Mouse (Mus musculus): ENCODE measurements around the gene C87436. TPM values are rescaled to one million over a fixed set of nuclear protein-coding genes. Genes with fewer than 3 reads are reported as not detected.
A peak's percentile ranks its signal among the peaks of the same experiment; 100 is the strongest.

Gene C87436
- polyA plus RNA-seq, 1 experiment from 2014 or later: 23.3 TPM

- ATAC-seq (ENCODE audit: low FRiP score, low TSS enrichment): no peak
- no peak overlapping the region for H3K27ac ChIP-seq (ENCODE audit: low read depth, low read length)
- H3K36me3 ChIP-seq (ENCODE audit: control insufficient read depth, insufficient read depth, low read length): peaks cover 37% of the 10 kb centered on the region
- H3K9me3 ChIP-seq (ENCODE audit: control insufficient read depth, low read length): no peaks in the 10 kb centered on the region
- H3K27me3 ChIP-seq (ENCODE audit: control insufficient read depth, insufficient read depth, low read length): no peaks in the 10 kb centered on the region
- peak overlapping the region; percentile 60 for H3K4me2 ChIP-seq (replicated peaks; ENCODE audit: low read depth, low read length)
- H3K4me3 ChIP-seq (ENCODE audit: low read length): peak overlapping the region; percentile 86
- peak overlapping the region; percentile 83 for H3K9ac ChIP-seq (ENCODE audit: low read depth, low read length)
- H3K4me1 ChIP-seq (ENCODE audit: control insufficient read depth, insufficient read depth, low read length): peaks cover 4% of the 10 kb centered on the region; the same call in 1 of the 2 replicates
- 93% methylated on average over 1 of the region's 1 CpGs for WGBS
Measured at GRCm38 (mm10) chr6:86439531-86439930, 1.4 kb downstream of the C87436 start.

DNA sequence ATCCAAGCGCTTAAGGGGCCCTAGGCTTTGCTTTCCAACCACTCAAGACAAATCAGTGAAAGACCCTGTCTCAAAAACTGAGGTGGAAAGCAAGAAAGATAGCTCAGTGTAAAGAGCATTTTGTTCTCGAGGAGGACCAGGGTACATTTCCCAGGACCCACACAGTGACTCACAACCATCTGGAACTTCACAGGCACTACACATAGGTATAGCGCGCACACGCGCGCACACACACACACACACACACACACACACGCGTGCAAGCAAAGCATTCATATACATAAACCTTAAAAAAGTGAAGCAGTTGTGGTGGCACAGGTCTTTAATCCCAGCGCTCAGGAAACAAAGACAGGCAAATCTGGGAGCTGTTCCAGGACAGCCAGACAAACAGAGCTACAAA lies 3.4 kb downstream of the C87436 start:
- 97% methylated on average over 10 of the region's 10 CpGs for WGBS
- no peak overlapping the region for H3K4me3 ChIP-seq (ENCODE audit: low read length)
- no peak overlapping the region for H3K9ac ChIP-seq (ENCODE audit: low read depth, low read length)
- H3K4me1 ChIP-seq (ENCODE audit: control insufficient read depth, insufficient read depth, low read length): peaks cover 4% of the 10 kb centered on the region; the same call in 1 of the 2 replicates
- no peak overlapping the region for H3K4me2 ChIP-seq (replicated peaks; ENCODE audit: low read depth, low read length)
- no peaks in the 10 kb centered on the region for H3K27me3 ChIP-seq (ENCODE audit: control insufficient read depth, insufficient read depth, low read length)
- ATAC-seq (ENCODE audit: low FRiP score, low TSS enrichment): no peak
- no peaks in the 10 kb centered on the region for H3K9me3 ChIP-seq (ENCODE audit: control insufficient read depth, low read length)
- no peak overlapping the region for H3K27ac ChIP-seq (ENCODE audit: low read depth, low read length)
- peaks cover 26% of the 10 kb centered on the region for H3K36me3 ChIP-seq (ENCODE audit: control insufficient read depth, insufficient read depth, low read length)

GRCm38 (mm10) chr6:86445551-86445950 lies 7.4 kb downstream of the C87436 start:
- H3K4me3 ChIP-seq (ENCODE audit: low read length): no peak overlapping the region
- peaks cover 51% of the 10 kb centered on the region for H3K36me3 ChIP-seq (ENCODE audit: control insufficient read depth, insufficient read depth, low read length)
- no peaks in the 10 kb centered on the region for H3K9me3 ChIP-seq (ENCODE audit: control insufficient read depth, low read length)
- H3K9ac ChIP-seq (ENCODE audit: low read depth, low read length): no peak overlapping the region
- no peak for ATAC-seq (ENCODE audit: low FRiP score, low TSS enrichment)
- H3K27me3 ChIP-seq (ENCODE audit: control insufficient read depth, insufficient read depth, low read length): no peaks in the 10 kb centered on the region
- H3K27ac ChIP-seq (ENCODE audit: low read depth, low read length): no peak overlapping the region
- H3K4me2 ChIP-seq (replicated peaks; ENCODE audit: low read depth, low read length): no peak overlapping the region
- 96% methylated on average over 18 of the region's 18 CpGs for WGBS
- H3K4me1 ChIP-seq (ENCODE audit: control insufficient read depth, insufficient read depth, low read length): no peaks in the 10 kb centered on the region

GRCm38 (mm10) chr6:86446927-86447568 lies 8.9 kb downstream of the C87436 start:
- ATAC-seq (ENCODE audit: low FRiP score, low TSS enrichment): no peak
- no peaks in the 10 kb centered on the region for H3K9me3 ChIP-seq (ENCODE audit: control insufficient read depth, low read length)
- no peak overlapping the region for H3K9ac ChIP-seq (ENCODE audit: low read depth, low read length)
- peaks cover 58% of the 10 kb centered on the region for H3K36me3 ChIP-seq (ENCODE audit: control insufficient read depth, insufficient read depth, low read length)
- 87% methylated on average over 1 of the region's 1 CpGs for WGBS
- no peak overlapping the region for H3K4me3 ChIP-seq (ENCODE audit: low read length)
- H3K4me1 ChIP-seq (ENCODE audit: control insufficient read depth, insufficient read depth, low read length): no peaks in the 10 kb centered on the region
- H3K27ac ChIP-seq (ENCODE audit: low read depth, low read length): no peak overlapping the region
- no peak overlapping the region for H3K4me2 ChIP-seq (replicated peaks; ENCODE audit: low read depth, low read length)
- no peaks in the 10 kb centered on the region for H3K27me3 ChIP-seq (ENCODE audit: control insufficient read depth, insufficient read depth, low read length)

GRCm38 (mm10) chr6:86456727-86457126 lies 18.6 kb downstream of the C87436 start:
- peaks cover 37% of the 10 kb centered on the region for H3K36me3 ChIP-seq (ENCODE audit: control insufficient read depth, insufficient read depth, low read length)
- H3K9ac ChIP-seq (ENCODE audit: low read depth, low read length): no peak overlapping the region
- no peaks in the 10 kb centered on the region for H3K4me1 ChIP-seq (ENCODE audit: control insufficient read depth, insufficient read depth, low read length)
- no peak overlapping the region for H3K4me2 ChIP-seq (replicated peaks; ENCODE audit: low read depth, low read length)
- no peak overlapping the region for H3K27ac ChIP-seq (ENCODE audit: low read depth, low read length)
- 90% methylated on average over 3 of the region's 3 CpGs for WGBS
- H3K9me3 ChIP-seq (ENCODE audit: control insufficient read depth, low read length): no peaks in the 10 kb centered on the region
- no peaks in the 10 kb centered on the region for H3K27me3 ChIP-seq (ENCODE audit: control insufficient read depth, insufficient read depth, low read length)
- ATAC-seq (ENCODE audit: low FRiP score, low TSS enrichment): no peak
- H3K4me3 ChIP-seq (ENCODE audit: low read length): no peak overlapping the region

DNA sequence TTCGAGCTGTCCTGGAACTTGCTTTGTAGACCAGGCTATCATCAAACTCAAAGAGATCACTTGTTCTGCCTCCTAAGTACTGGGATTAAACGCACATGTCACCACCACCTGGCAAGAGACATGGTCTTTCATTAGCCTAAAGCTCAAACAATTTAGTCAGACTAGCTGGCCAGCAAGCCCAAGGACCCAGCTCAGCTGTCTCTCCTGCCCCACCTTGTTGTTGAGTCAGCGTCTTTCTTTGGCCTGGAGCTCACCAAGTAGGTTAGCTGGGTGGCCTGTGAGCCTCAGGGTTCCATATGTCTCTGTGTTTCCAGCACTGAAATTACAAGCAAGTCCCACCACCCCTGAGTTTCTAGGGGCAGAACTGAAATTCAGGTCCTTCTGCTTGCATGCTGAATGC lies 24.9 kb downstream of the C87436 start:
- H3K4me2 ChIP-seq (replicated peaks; ENCODE audit: low read depth, low read length): no peak overlapping the region
- no peak overlapping the region for H3K9ac ChIP-seq (ENCODE audit: low read depth, low read length)
- H3K4me1 ChIP-seq (ENCODE audit: control insufficient read depth, insufficient read depth, low read length): no peaks in the 10 kb centered on the region
- ATAC-seq (ENCODE audit: low FRiP score, low TSS enrichment): no peak
- H3K9me3 ChIP-seq (ENCODE audit: control insufficient read depth, low read length): no peaks in the 10 kb centered on the region
- WGBS: 88% methylated on average over 3 of the region's 3 CpGs
- H3K27ac ChIP-seq (ENCODE audit: low read depth, low read length): no peak overlapping the region
- H3K27me3 ChIP-seq (ENCODE audit: control insufficient read depth, insufficient read depth, low read length): no peaks in the 10 kb centered on the region
- no peak overlapping the region for H3K4me3 ChIP-seq (ENCODE audit: low read length)
- H3K36me3 ChIP-seq (ENCODE audit: control insufficient read depth, insufficient read depth, low read length): peaks cover 18% of the 10 kb centered on the region

DNA sequence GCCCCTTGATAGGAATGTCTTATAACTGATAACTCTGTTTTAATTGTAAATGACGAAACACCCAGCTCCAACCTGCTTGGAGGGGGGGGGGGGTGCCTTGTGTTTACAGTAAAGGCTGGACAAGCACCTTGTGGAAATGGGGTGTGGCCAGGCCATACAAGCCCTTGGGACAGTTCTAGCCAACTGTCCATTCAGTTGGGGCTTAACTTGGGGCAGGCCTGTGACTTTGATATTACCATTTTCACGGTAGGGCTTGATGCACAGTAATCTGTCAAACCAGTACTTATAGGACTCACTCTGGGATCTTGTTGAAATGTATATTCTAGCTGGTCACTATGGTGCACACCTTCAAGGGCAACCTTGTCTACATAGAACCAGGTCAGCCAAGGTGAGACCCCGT lies 33.1 kb downstream of the C87436 start:
- 88% methylated on average over 3 of the region's 3 CpGs for WGBS
- no peak for ATAC-seq (ENCODE audit: low FRiP score, low TSS enrichment)
- H3K27ac ChIP-seq (ENCODE audit: low read depth, low read length): peak overlapping the region; percentile 91; the same call in 1 of the 2 replicates

GRCm38 (mm10) chr6:86471760-86472099 lies 33.6 kb downstream of the C87436 start:
- Histone ChIP-seq H3K9me3 (ENCODE audit: control insufficient read depth, low read length) (no peaks in the 10 kb centered on the region), H3K4me2 (replicated peaks; ENCODE audit: low read depth, low read length) (peak overlapping the region; percentile 68), H3K36me3 (ENCODE audit: control insufficient read depth, insufficient read depth, low read length) (no peaks in the 10 kb centered on the region; the same call in 1 of the 2 replicates), H3K9ac (ENCODE audit: low read depth, low read length) (peak overlapping the region; percentile 65), H3K4me1 (ENCODE audit: control insufficient read depth, insufficient read depth, low read length) (peaks cover 11% of the 10 kb centered on the region; the same call in 1 of the 2 replicates), H3K27me3 (ENCODE audit: control insufficient read depth, insufficient read depth, low read length) (no peaks in the 10 kb centered on the region), H3K4me3 (ENCODE audit: low read length) (peak overlapping the region; percentile 36), H3K27ac (ENCODE audit: low read depth, low read length) (peak overlapping the region; percentile 91)
- 23% methylated on average over 9 of the region's 9 CpGs for WGBS
- peak; percentile 37; the same call in 1 of the 2 replicates for ATAC-seq (ENCODE audit: low FRiP score, low TSS enrichment)

More for the DNA sequence above, 33.1 kb downstream of the C87436 start:
- Histone ChIP-seq H3K4me3 (ENCODE audit: low read length) (no peak overlapping the region; the same call in 1 of the 2 replicates), H3K9ac (ENCODE audit: low read depth, low read length) (peak overlapping the region; percentile 65; the same call in 1 of the 2 replicates), H3K4me1 (ENCODE audit: control insufficient read depth, insufficient read depth, low read length) (peaks cover 11% of the 10 kb centered on the region; the same call in 1 of the 2 replicates), H3K27me3 (ENCODE audit: control insufficient read depth, insufficient read depth, low read length) (no peaks in the 10 kb centered on the region), H3K4me2 (replicated peaks; ENCODE audit: low read depth, low read length) (peak overlapping the region; percentile 68), H3K36me3 (ENCODE audit: control insufficient read depth, insufficient read depth, low read length) (no peaks in the 10 kb centered on the region; the same call in 1 of the 2 replicates), H3K9me3 (ENCODE audit: control insufficient read depth, low read length) (no peaks in the 10 kb centered on the region)

GRCm38 (mm10) chr6:86472100-86472955 lies 34.2 kb downstream of the C87436 start:
- Histone ChIP-seq H3K4me2 (replicated peaks; ENCODE audit: low read depth, low read length) (peak overlapping the region; percentile 68), H3K9ac (ENCODE audit: low read depth, low read length) (peak overlapping the region; percentile 65), H3K9me3 (ENCODE audit: control insufficient read depth, low read length) (no peaks in the 10 kb centered on the region), H3K36me3 (ENCODE audit: control insufficient read depth, insufficient read depth, low read length) (no peaks in the 10 kb centered on the region; the same call in 1 of the 2 replicates), H3K27ac (ENCODE audit: low read depth, low read length) (peak overlapping the region; percentile 91), H3K27me3 (ENCODE audit: control insufficient read depth, insufficient read depth, low read length) (no peaks in the 10 kb centered on the region), H3K4me3 (ENCODE audit: low read length) (peak overlapping the region; percentile 36), H3K4me1 (ENCODE audit: control insufficient read depth, insufficient read depth, low read length) (peaks cover 11% of the 10 kb centered on the region; the same call in 1 of the 2 replicates)
- peak; percentile 93 for ATAC-seq (ENCODE audit: low FRiP score, low TSS enrichment)
- under 1% methylated on average over 56 of the region's 56 CpGs for WGBS

Measured in kidney, embryonic 14.5 days (tissue).